Mouse (Mus musculus): ENCODE measurements at regions not wholly inside any gene's neighbourhood (a gene's known extent, or its start where the extent isn't known, plus 50 kb on each side); places are given as distances from the start of the nearest gene placed in this dataset.

DNA sequence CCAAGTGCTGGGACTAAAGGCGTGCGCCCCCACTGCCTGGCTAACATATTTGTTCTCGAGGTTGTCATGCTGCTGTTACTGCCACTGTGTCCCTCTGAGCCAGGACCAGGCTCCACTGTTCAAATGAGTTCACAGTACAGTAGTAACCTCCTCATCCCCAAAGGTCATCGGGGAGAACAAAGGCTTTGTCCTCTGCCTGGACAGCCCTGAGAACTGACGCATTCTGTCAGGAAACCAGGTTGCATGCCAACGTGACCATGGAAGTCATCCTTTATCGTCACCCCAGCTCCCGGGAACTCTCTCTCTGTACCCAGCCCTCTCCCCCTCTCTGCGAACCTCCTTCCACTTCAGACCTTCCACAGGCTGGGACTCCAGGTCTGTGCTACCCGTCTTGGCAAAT lies 77.6 kb upstream of the Tbx3 start:
- DNase-seq (ENCODE audit: low spot score) = no peak
- no peak overlapping the region for H3K27ac ChIP-seq (replicated peaks)
- H3K36me3 ChIP-seq (replicated peaks) = no peaks in the 10 kb centered on the region
- H3K9me3 ChIP-seq = no peaks in the 10 kb centered on the region
- H3K27me3 ChIP-seq (replicated peaks; ENCODE audit: low read depth, poor library complexity, severe bottlenecking) = peaks cover 21% of the 10 kb centered on the region; the same call in 1 of the 2 replicates
- no peak overlapping the region for H3K4me3 ChIP-seq
- H3K4me1 ChIP-seq = peaks cover 13% of the 10 kb centered on the region
- 79% methylated on average over 10 of the region's 10 CpGs for WGBS

DNA sequence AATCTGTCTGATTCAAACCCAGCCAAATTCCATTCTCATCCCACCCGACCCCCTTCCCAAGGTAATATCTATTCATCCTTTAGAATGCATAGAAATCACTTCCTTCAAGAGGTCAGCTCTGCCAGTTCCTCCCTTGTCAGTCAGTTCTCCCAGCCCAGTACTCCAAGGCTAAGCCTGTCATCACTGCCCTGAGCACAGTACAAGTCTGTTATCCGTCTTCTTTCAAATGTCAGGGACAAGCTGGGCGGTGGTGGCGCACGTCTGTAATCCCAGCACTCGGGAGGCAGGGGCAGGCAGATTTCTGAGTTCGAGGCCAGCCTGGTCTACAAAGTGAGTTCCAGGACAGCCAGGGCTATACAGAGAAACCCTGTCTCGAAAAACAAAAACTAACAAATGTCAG lies 75.9 kb upstream of the Tbx3 start:
- H3K4me3 ChIP-seq = no peak overlapping the region
- H3K4me1 ChIP-seq = peaks cover 12% of the 10 kb centered on the region
- H3K9me3 ChIP-seq = no peaks in the 10 kb centered on the region
- H3K36me3 ChIP-seq (replicated peaks) = no peaks in the 10 kb centered on the region
- no peak for DNase-seq (ENCODE audit: low spot score)
- WGBS = 88% methylated on average over 8 of the region's 8 CpGs
- H3K27me3 ChIP-seq (replicated peaks; ENCODE audit: low read depth, poor library complexity, severe bottlenecking) = 0 out of 2 replicates have a peak, but pooled peaks cover 5% of the 10 kb centered on the region
- H3K27ac ChIP-seq (replicated peaks) = no peak overlapping the region

DNA sequence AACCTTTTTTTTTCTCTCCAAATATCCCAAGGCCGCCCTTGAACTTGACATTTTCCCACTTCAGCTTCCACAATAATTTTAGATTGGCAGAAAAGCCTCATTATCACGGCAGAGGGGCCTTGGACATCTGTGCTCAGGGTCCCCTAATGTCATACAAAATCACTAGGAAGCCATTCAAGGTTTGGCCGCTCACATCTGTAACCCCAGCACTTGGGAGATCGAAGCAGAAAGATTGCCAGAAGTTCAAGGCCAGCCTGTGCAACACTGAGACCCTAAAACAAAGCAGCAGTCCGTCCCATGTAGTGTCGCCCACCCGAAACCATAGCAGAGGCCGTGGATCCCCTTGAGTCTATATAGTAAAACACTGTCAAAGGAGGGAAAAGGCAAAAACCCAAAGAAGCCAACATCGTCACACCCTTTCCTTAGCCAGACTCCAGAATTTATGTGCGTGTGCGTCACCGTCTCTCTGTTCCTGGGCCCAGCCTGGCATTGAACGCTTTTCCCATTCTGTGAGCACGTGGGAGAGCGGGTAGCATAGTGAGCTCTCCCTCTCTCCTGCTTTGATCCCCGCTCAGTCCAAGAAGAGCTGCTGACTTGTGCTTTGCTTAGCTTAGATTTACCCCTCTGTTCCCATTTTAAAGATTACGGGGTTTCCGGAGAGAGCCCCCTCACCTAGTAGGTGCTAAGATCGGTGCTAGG lies 74.0 kb upstream of the Tbx3 start:
- no peak overlapping the region for H3K4me3 ChIP-seq
- no peaks in the 10 kb centered on the region for H3K36me3 ChIP-seq (replicated peaks)
- DNase-seq (ENCODE audit: low spot score) = no peak
- H3K4me1 ChIP-seq = peaks cover 14% of the 10 kb centered on the region
- H3K27me3 ChIP-seq (replicated peaks; ENCODE audit: low read depth, poor library complexity, severe bottlenecking) = no peaks in the 10 kb centered on the region
- 91% methylated on average over 19 of the region's 19 CpGs for WGBS
- H3K27ac ChIP-seq (replicated peaks) = no peak overlapping the region
- H3K9me3 ChIP-seq = no peaks in the 10 kb centered on the region

DNA sequence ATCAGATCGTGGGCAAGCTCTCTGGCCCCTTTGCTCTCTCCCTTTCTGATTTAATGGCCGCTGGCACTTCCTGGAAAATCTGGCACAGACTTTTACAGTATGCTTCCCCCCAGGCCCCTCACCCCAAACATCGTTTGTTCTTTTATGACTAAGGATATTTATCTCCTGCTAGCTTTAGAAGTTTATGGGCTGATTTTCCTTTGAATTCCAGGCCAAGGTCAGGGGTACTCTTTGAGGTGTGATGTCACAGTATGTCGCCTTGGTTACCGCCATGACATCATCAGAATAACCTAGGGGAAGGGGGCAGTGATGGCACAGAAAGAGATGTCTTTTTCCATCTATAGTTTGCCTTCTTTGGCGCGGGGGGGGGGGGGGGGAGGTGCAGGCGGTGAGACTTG lies 73.5 kb upstream of the Tbx3 start:
- H3K36me3 ChIP-seq (replicated peaks) = no peaks in the 10 kb centered on the region

DNA sequence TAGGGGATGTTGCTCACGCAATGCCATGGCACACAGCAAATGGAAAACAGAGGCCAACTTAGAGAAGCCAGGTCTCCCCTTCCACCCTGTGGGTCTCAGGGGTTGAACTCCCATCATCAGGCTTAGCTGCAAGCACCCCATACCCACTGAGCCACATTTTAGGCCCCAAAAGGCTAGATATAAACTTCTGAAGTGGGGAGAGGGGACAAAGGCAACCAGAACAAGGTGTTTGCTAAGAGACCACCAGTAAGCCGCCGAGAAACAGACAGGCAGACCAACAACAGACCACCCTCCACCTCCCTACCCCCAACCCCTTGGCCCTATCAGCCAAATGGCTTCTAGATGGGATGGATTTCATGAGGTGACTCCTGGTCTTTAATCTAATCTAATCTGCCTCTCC lies 72.9 kb upstream of the Tbx3 start:
- H3K27ac ChIP-seq (replicated peaks) = no peak overlapping the region
- no peaks in the 10 kb centered on the region for H3K9me3 ChIP-seq
- H3K27me3 ChIP-seq (replicated peaks; ENCODE audit: low read depth, poor library complexity, severe bottlenecking) = no peaks in the 10 kb centered on the region
- WGBS = 90% methylated on average over 3 of the region's 3 CpGs
- peaks cover 14% of the 10 kb centered on the region for H3K4me1 ChIP-seq
- no peaks in the 10 kb centered on the region for H3K36me3 ChIP-seq (replicated peaks)
- DNase-seq (ENCODE audit: low spot score) = no peak
- H3K4me3 ChIP-seq = no peak overlapping the region

More for the DNA sequence above, 73.5 kb upstream of the Tbx3 start:
- Histone ChIP-seq H3K9me3 (no peaks in the 10 kb centered on the region), H3K27ac (replicated peaks) (no peak overlapping the region), H3K4me1 (peaks cover 14% of the 10 kb centered on the region), H3K4me3 (no peak overlapping the region), H3K27me3 (replicated peaks; ENCODE audit: low read depth, poor library complexity, severe bottlenecking) (no peaks in the 10 kb centered on the region)
- 87% methylated on average over 8 of the region's 8 CpGs for WGBS
- DNase-seq (ENCODE audit: low spot score) = no peak

DNA sequence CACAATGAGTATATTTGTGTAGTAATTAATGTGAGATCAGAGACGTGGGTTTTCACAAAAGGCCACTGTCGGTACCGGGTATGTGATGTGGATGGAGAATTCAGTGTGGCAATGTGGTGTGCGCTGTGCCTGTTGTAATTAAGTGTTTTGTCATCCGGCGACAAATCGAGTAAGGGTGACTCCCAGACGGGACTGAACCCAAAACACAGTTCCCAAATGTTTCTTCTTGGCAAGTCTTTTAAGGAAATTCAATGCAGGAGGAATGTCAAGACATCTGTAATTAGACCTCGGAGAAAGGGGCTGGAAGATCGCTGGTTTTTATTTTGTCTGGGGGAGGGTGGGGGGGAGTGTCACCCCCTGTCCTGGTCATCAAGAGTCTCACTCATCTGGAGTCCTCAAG lies 72.3 kb upstream of the Tbx3 start:
- Histone ChIP-seq H3K9me3 (peaks cover 4% of the 10 kb centered on the region; the same call in 1 of the 2 replicates), H3K36me3 (replicated peaks) (no peaks in the 10 kb centered on the region), H3K27me3 (replicated peaks; ENCODE audit: low read depth, poor library complexity, severe bottlenecking) (no peaks in the 10 kb centered on the region), H3K4me3 (no peak overlapping the region), H3K27ac (replicated peaks) (no peak overlapping the region), H3K4me1 (peaks cover 14% of the 10 kb centered on the region)
- no peak for DNase-seq (ENCODE audit: low spot score)
- 60% methylated on average over 10 of the region's 10 CpGs for WGBS

DNA sequence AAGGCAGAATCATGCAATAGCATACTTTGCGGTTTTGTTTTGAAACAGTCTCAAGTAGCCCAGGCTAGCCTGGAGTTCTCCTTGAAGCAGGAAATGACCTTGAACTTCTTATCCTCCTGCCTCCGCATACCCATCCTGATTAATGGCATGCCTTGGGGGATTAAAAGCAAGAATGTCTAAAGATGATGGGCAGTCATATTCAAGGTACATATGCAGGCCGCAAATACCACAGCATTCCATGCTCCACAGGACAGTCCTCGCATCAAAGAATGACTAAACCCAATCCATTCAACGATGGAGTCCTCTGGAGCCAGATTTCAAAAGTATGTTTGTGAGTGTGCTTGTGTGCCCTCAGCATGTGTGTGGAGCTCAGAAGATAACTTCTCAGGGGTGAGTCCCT lies 69.1 kb upstream of the Tbx3 start:
- Histone ChIP-seq H3K36me3 (replicated peaks) (no peaks in the 10 kb centered on the region), H3K4me1 (peaks cover 25% of the 10 kb centered on the region), H3K27ac (replicated peaks) (no peak overlapping the region), H3K4me3 (no peak overlapping the region), H3K9me3 (peaks cover 4% of the 10 kb centered on the region; the same call in 1 of the 2 replicates), H3K27me3 (replicated peaks; ENCODE audit: low read depth, poor library complexity, severe bottlenecking) (no peaks in the 10 kb centered on the region)
- no peak for DNase-seq (ENCODE audit: low spot score)
- 93% methylated on average over 5 of the region's 5 CpGs for WGBS

DNA sequence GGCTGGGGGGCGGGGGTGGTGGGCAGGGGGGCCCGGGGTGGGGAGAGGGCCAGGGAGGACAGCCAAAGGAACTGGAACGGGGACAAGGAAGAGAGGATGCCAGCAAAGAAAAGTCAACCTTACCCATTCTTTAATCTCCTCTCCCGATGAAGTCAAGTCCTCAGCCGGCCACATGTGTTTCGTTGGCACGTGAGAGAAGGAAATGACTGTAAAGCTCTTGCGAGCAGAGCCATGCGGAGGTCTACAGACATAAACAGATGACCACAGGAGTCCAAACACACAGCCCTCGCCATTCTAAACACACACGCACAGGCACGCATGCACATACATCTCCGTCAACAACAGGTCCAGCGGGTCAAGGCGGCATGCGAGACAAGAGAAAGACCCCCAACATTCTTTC lies 68.5 kb upstream of the Tbx3 start:
- DNase-seq (ENCODE audit: low spot score) = no peak
- Histone ChIP-seq H3K36me3 (replicated peaks) (no peaks in the 10 kb centered on the region), H3K27ac (replicated peaks) (no peak overlapping the region), H3K9me3 (peaks cover 4% of the 10 kb centered on the region; the same call in 1 of the 2 replicates), H3K27me3 (replicated peaks; ENCODE audit: low read depth, poor library complexity, severe bottlenecking) (no peaks in the 10 kb centered on the region), H3K4me3 (no peak overlapping the region), H3K4me1 (peaks cover 25% of the 10 kb centered on the region)
- 92% methylated on average over 16 of the region's 16 CpGs for WGBS

DNA sequence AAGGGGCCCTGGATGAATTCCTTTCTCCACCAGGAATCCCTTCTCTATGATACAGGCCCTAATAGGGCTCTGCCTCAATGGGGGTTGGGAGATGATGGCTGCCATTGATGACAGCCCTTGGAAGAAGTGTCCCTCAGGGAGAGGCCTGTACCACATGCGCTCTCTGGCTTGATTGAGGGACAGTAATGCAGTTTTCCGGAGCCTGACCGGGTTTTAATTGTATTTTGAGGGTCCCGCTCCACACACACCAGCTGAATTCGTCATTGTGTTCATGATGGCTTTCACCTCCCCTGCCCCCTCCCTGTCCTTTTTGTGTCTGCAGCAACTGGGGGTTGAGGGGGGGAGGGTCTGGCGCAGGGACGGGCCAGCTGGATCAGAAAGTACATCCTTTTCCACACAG lies 65.0 kb upstream of the Tbx3 start:
- Histone ChIP-seq H3K4me1 (peaks cover 33% of the 10 kb centered on the region), H3K27ac (replicated peaks) (peak overlapping the region; percentile 49), H3K27me3 (replicated peaks; ENCODE audit: low read depth, poor library complexity, severe bottlenecking) (peaks cover 3% of the 10 kb centered on the region; the same call in 1 of the 2 replicates), H3K4me3 (no peak overlapping the region), H3K9me3 (peaks cover 4% of the 10 kb centered on the region; the same call in 1 of the 2 replicates), H3K36me3 (replicated peaks) (no peaks in the 10 kb centered on the region)
- WGBS = 62% methylated on average over 7 of the region's 7 CpGs
- no peak for DNase-seq (ENCODE audit: low spot score)

DNA sequence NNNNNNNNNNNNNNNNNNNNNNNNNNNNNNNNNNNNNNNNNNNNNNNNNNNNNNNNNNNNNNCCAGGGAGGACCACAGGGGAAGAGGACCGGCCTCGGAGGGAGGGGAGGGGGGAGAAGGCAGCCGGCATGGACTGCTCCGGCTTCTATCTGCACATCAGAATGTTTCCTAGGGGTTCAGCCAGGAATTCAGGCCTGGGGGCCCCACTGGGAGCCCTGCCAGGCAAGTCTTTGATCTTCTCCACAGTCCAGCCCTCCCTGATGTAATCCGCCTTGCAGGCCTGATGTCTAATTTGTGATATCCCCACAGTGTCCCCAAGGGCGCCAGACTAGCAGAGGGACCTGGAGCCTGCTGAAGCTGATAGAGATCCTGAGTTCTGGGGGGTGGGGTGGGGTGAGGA lies 57.1 kb upstream of the Tbx3 start:
- no peak overlapping the region for H3K4me3 ChIP-seq
- H3K9me3 ChIP-seq = no peaks in the 10 kb centered on the region
- peaks cover 74% of the 10 kb centered on the region for H3K4me1 ChIP-seq
- H3K27me3 ChIP-seq (replicated peaks; ENCODE audit: low read depth, poor library complexity, severe bottlenecking) = peaks cover 36% of the 10 kb centered on the region
- no peaks in the 10 kb centered on the region for H3K36me3 ChIP-seq (replicated peaks)
- DNase-seq (ENCODE audit: low spot score) = peak; percentile 42
- peak overlapping the region; percentile 52 for H3K27ac ChIP-seq (replicated peaks)
- WGBS = 19% methylated on average over 6 of the region's 6 CpGs

DNA sequence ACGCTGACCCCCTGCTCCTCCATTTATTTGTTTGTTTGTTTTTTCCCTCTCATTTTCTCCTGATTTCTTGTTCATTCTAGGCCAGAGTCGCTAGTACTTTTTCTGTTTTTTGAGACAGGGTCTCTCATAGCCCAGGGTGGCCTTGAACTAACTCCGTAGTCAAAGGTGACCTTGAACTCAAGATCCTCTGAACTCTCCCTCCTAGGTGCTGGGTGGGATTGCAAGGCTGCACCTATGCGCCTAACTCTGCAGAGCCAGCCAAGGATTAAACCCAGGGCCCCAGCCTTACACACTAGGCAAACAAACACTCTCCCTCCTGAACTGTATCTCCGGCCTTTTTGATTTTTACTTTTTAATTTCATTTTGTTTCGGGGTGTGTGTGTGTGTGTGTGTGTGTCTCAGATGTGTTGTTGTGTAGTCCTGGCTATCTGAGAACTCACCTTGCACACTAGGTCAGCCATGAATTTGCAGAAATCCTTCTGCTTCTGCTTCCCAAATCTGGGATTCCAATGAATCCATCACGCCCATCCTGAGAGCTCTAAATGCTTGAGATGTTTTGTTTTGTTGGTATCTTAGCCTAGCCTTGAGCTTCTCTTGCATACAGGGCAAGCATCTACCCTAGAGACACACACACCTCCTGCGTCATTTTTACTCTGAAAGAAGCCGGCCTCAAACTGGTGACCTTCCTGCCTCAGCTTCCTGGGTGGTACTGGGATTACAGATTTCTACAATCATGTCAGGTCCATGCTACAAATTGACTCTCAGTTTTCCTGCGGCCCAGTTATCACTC lies 56.3 kb upstream of the Tbx3 start:
- no peak overlapping the region for H3K4me3 ChIP-seq
- DNase-seq (ENCODE audit: low spot score) = no peak
- peaks cover 69% of the 10 kb centered on the region for H3K4me1 ChIP-seq
- H3K27me3 ChIP-seq (replicated peaks; ENCODE audit: low read depth, poor library complexity, severe bottlenecking) = peaks cover 39% of the 10 kb centered on the region
- peak overlapping the region; percentile 52; the same call in 1 of the 2 replicates for H3K27ac ChIP-seq (replicated peaks)
- 86% methylated on average over 10 of the region's 10 CpGs for WGBS
- no peaks in the 10 kb centered on the region for H3K9me3 ChIP-seq
- no peaks in the 10 kb centered on the region for H3K36me3 ChIP-seq (replicated peaks)

DNA sequence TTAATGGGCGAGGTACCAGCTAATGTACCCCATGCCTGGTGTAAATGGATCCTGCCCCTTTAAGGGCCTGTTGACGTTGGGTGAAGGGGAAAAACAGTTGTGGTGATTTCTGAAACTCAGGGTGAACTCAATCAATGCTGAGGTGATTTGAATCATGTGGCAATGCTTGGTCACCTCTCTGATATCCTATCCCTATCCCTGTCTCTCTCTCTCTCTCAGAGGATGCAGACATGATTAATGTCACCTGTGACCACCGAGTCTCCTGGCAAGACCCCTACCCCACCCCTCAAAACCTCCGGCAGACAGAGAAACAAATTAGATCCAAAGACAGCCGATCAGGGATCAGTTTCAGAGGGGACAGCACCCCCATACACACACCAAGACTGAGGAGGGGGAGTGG lies 54.8 kb upstream of the Tbx3 start:
- Histone ChIP-seq H3K36me3 (replicated peaks) (no peaks in the 10 kb centered on the region), H3K9me3 (no peaks in the 10 kb centered on the region), H3K27me3 (replicated peaks; ENCODE audit: low read depth, poor library complexity, severe bottlenecking) (peaks cover 45% of the 10 kb centered on the region), H3K4me1 (peaks cover 69% of the 10 kb centered on the region), H3K27ac (replicated peaks) (peak overlapping the region; percentile 55), H3K4me3 (peak overlapping the region; percentile 29)
- 25% methylated on average over 5 of the region's 5 CpGs for WGBS
- DNase-seq (ENCODE audit: low spot score) = peak; percentile 61

DNA sequence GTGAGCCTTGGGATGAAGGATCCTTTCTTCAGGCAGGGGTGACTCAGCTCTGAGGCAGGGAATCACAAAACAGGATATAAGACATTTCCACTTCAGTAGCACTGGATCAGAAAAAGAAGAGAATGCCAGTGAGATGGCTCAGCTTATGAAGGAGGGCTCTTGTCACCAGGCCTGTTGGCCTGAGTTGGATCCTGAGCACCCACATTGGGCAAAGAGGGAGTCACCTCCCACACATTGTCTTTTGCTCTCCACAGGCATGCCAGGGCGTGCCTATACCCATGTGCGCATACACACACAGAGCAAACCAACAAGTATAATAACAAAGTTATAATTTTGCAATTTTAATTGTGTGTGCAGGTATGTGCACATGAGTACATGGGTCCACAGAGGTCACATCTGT lies 52.6 kb upstream of the Tbx3 start:
- Histone ChIP-seq H3K9me3 (no peaks in the 10 kb centered on the region), H3K36me3 (replicated peaks) (no peaks in the 10 kb centered on the region), H3K4me1 (peaks cover 64% of the 10 kb centered on the region), H3K27ac (replicated peaks) (no peak overlapping the region), H3K27me3 (replicated peaks; ENCODE audit: low read depth, poor library complexity, severe bottlenecking) (peaks cover 44% of the 10 kb centered on the region), H3K4me3 (no peak overlapping the region)
- 96% methylated on average over 2 of the region's 2 CpGs for WGBS
- DNase-seq (ENCODE audit: low spot score) = no peak
